Mouse (Mus musculus) liver, adult 10 weeks (tissue): ENCODE measurements around the gene Dcaf15. TPM values are rescaled to one million over a fixed set of nuclear protein-coding genes. Genes with fewer than 3 reads are reported as not detected.

ENCODE experiments used
- polyA plus RNA-seq: library from polyadenylated mRNA; stranded (reverse); fragments of 350-450 nt; fragmentation: Illumina TruSeq; extraction: RNeasy Lipid Tissue Mini Kit (QIAGEN cat#74804); gene quantifications from one replicate; pipeline ENCODE4 v1.2.3, GENCODE M21; 2014; ENCODE audit warnings: low read depth, low replicate concordance

The Dcaf15 gene
- 0.48 TPM for polyA plus RNA-seq

GRCm38 (mm10) chr8:84104697-84105609 is at the start of gene Dcaf15:
Gene Dcaf15 (minus strand): TSS chr8:84104768.

GRCm38 (mm10) chr8:84147769-84148530 is 43.4 kb upstream of the Dcaf15 start, which contains the start of the genes Cc2d1a and 4930432K21Rik:
Gene Cc2d1a (minus strand): TSS chr8:84147936.
Gene 4930432K21Rik (plus strand): TSS chr8:84148025.

DNA sequence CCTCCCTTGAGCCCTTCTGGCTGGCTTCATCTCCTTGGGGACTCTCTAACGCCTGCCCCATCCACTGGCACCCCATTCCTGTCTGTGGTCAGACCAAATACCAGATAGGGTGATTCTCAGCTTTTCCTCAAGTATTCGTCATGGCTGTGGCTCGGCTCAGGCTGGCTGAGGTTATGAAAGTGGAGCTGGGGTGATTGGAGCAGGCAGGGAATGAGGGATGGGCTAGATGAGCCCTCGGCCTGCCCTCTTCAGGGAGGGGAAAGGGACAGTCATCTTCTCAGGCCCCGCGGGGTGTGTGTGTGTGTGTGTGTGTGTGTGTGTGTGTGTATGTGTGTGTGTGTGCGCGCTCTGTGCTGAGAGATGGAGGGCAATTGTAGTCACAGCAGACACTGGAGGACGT is 21.1 kb upstream of the Dcaf15 start, which contains the start of gene Podnl1:
Gene Podnl1 (plus strand): TSS at position 334 of the 400 bp plus-strand sequence.

GRCm38 (mm10) chr8:84066291-84066930 is 38.2 kb downstream of the Dcaf15 start, which contains the start of gene Rfx1:
Gene Rfx1 (plus strand): TSS chr8:84066834.

GRCm38 (mm10) chr8:84065037-84065436 is 39.5 kb downstream of the Dcaf15 start, which contains the start of gene Gm10643:
Gene Gm10643 (minus strand): TSS chr8:84065137.

Other genes starting within 250 kb of the Dcaf15 start
- gene Adgrl1, start 204.7 kb downstream of the Dcaf15 start, polyA plus RNA-seq = 0.42 TPM
- gene Gm10644, start 149.6 kb downstream of the Dcaf15 start, polyA plus RNA-seq = 1.1 TPM
- gene Asf1b, start 149.3 kb downstream of the Dcaf15 start, polyA plus RNA-seq = not detected
- 19.2 TPM for gene Prkaca, start 131.8 kb downstream of the Dcaf15 start, polyA plus RNA-seq
- 1.4 TPM for gene Samd1, start 107.1 kb downstream of the Dcaf15 start, polyA plus RNA-seq
- not detected for gene 1700067K01Rik, start 103.3 kb downstream of the Dcaf15 start, polyA plus RNA-seq
- not detected for gene 2210011C24Rik, start 92.6 kb downstream of the Dcaf15 start, polyA plus RNA-seq
- not detected for gene Palm3, start 83.3 kb downstream of the Dcaf15 start, polyA plus RNA-seq
- gene Il27ra, start 62.2 kb downstream of the Dcaf15 start, polyA plus RNA-seq = 0.32 TPM
- gene Rln3, start 59.8 kb downstream of the Dcaf15 start, polyA plus RNA-seq = not detected
- gene Gm10643, start 39.6 kb downstream of the Dcaf15 start, polyA plus RNA-seq = 0.24 TPM
- 0.56 TPM for gene Rfx1, start 37.9 kb downstream of the Dcaf15 start, polyA plus RNA-seq
- gene Podnl1, start 21.2 kb upstream of the Dcaf15 start, polyA plus RNA-seq = 0.13 TPM
- gene Cc2d1a, start 43.2 kb upstream of the Dcaf15 start, polyA plus RNA-seq = 0.79 TPM
- gene 4930432K21Rik, start 43.3 kb upstream of the Dcaf15 start, polyA plus RNA-seq = not detected
- gene Nanos3, start 80.4 kb upstream of the Dcaf15 start, polyA plus RNA-seq = not detected
- gene Zswim4, start 132.3 kb upstream of the Dcaf15 start, polyA plus RNA-seq = 0.13 TPM
- 11.6 TPM for gene D8Ertd738e, start 145.0 kb upstream of the Dcaf15 start, polyA plus RNA-seq
- gene Mri1, start 152.6 kb upstream of the Dcaf15 start, polyA plus RNA-seq = 2.2 TPM
- 2.9 TPM for gene Ccdc130, start 165.6 kb upstream of the Dcaf15 start, polyA plus RNA-seq